Mouse (Mus musculus): ENCODE data around the gene Kcnk18. TPM values are rescaled to one million over a fixed set of nuclear protein-coding genes. Genes with fewer than 3 reads are reported as not detected.

The Kcnk18 gene
- not detected in 2 replicates for polyA plus RNA-seq (2015; fragmentation: Nextera tagmentation; extraction: Ambion mirVana)

DNA sequence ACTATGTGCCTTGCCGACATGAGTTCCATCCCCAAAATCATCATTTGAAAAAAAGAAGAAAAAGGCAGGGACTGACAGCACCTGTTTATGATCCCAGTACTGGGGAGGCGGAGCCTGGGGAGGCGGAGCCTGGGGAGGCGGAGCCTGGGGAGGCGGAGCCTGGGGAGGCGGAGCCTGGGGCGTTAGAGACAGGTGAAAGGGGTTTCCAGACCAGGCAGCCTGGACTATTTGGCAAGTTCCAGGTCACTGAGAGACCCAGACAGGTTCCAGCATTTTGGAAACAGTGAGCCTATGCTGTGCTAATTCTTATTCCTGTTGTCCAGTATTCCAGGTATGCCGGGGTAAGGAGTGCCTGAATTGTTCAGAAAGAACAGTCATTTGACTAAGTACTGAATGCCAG lies at the start of gene Kcnk18:
Gene Kcnk18, plus strand, starts transcription at position 224 of the 400 bp plus-strand sequence.
- no peak within 1 kb of the TSS for H3K27ac ChIP-seq (ENCODE audit: low read length)
- ATAC-seq = no peak
- 96% methylated on average over 8 of the region's 8 CpGs for WGBS

DNA sequence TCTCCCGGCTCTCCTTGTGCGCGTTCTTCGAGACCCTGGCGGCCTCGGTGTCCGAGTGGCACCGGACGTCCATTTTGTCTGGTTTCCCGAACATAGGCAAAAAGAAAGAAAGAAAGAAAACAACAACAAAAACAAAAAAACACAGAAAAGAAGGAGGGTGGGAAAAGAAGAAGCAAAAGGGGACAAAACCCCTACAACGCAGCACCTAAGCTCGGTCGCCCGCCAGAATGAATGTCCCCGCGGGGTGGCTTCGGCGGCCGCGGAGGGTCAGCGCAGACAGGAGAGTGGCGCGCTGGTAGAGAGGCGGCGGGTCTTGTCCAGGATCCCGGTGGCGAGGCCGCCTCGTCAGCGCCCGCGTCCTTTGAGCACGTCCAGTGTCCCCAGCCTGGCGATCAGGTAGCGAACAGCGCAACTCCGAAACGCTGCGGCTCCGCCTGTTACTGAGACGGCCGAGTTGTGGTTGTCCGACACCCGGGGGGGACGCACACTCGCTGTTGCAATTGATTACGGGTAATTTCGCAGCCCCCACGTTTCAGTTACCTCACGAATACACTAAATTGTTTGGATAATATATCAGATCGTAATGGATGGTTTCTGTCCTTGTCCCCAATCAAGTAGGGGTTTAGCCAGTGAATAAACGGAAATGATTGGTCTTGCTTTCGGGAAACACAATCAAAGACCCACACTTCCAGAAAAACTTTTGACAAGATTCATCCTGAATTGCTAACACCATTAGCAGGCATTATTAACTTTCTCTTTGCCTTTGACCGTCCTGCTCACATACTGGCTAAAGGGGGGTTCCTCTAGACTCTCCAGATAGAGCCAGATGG lies 48.9 kb upstream of the Kcnk18 start, which contains the start of gene Vax1:
Gene Vax1, minus strand, starts transcription at position 121 of the 830 bp plus-strand sequence.
- Histone ChIP-seq H3K36me3 (ENCODE audit: control insufficient read depth, insufficient read depth) (no peaks in the 10 kb centered on the region), H3K4me3 (replicated peaks; ENCODE audit: low read length) (peak within 1 kb of the TSS; percentile 49), H3K9ac (replicated peaks; ENCODE audit: low read depth, low read length) (peak within 1 kb of the TSS; percentile 65), H3K27me3 (replicated peaks; ENCODE audit: control insufficient read depth, insufficient read depth, low read length) (peaks cover 38% of the 10 kb centered on the region), H3K4me2 (ENCODE audit: low read length) (peak within 1 kb of the TSS; percentile 63), H3K27ac (ENCODE audit: low read length) (peak within 1 kb of the TSS; percentile 79), H3K9me3 (ENCODE audit: control insufficient read depth, low read length) (no peaks in the 10 kb centered on the region), H3K4me1 (replicated peaks; ENCODE audit: control insufficient read depth, insufficient read depth, low read length) (peaks cover 41% of the 10 kb centered on the region)
- WGBS = under 1% methylated on average over 54 of the region's 54 CpGs
- ATAC-seq = no peak

More for the DNA sequence above, at the start of gene Kcnk18:
- no peaks in the 10 kb centered on the region for H3K36me3 ChIP-seq (ENCODE audit: control insufficient read depth, insufficient read depth)
- H3K27me3 ChIP-seq (replicated peaks; ENCODE audit: control insufficient read depth, insufficient read depth, low read length) = no peaks in the 10 kb centered on the region
- no peak within 1 kb of the TSS for H3K4me2 ChIP-seq (ENCODE audit: low read length)
- H3K4me3 ChIP-seq (replicated peaks; ENCODE audit: low read length) = no peak within 1 kb of the TSS
- no peak within 1 kb of the TSS for H3K9ac ChIP-seq (replicated peaks; ENCODE audit: low read depth, low read length)
- H3K9me3 ChIP-seq (ENCODE audit: control insufficient read depth, low read length) = no peaks in the 10 kb centered on the region
- no peaks in the 10 kb centered on the region for H3K4me1 ChIP-seq (replicated peaks; ENCODE audit: control insufficient read depth, insufficient read depth, low read length)

DNA sequence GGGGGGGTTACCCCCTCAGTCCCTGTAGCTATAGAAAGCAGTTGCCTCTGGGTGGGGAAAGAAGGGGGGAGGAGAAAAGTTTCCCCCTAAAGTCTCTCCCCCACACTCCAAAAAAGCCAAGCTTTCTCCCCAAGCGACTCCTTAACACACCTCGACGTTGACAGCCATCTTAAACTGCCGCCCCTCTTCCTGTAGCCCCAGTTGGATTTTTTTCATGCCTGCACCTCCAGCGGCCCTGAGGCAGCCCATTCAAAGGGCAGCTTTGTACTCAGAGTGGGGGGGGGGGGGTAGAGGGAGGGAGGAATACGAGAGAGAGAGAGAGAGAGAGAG lies 48.3 kb upstream of the Kcnk18 start:
- peak overlapping the region; percentile 35; the same call in 1 of the 2 replicates for H3K9ac ChIP-seq (replicated peaks; ENCODE audit: low read depth, low read length)
- H3K4me2 ChIP-seq (ENCODE audit: low read length) = peak overlapping the region; percentile 63
- H3K4me1 ChIP-seq (replicated peaks; ENCODE audit: control insufficient read depth, insufficient read depth, low read length) = peaks cover 41% of the 10 kb centered on the region
- H3K9me3 ChIP-seq (ENCODE audit: control insufficient read depth, low read length) = no peaks in the 10 kb centered on the region
- H3K4me3 ChIP-seq (replicated peaks; ENCODE audit: low read length) = peak overlapping the region; percentile 49
- 0 out of 2 replicates have a peak, but pooled peaks have one; percentile 29 for ATAC-seq
- no peaks in the 10 kb centered on the region for H3K36me3 ChIP-seq (ENCODE audit: control insufficient read depth, insufficient read depth)
- peaks cover 41% of the 10 kb centered on the region for H3K27me3 ChIP-seq (replicated peaks; ENCODE audit: control insufficient read depth, insufficient read depth, low read length)
- 2% methylated on average over 5 of the region's 6 CpGs for WGBS
- peak overlapping the region; percentile 79 for H3K27ac ChIP-seq (ENCODE audit: low read length)

DNA sequence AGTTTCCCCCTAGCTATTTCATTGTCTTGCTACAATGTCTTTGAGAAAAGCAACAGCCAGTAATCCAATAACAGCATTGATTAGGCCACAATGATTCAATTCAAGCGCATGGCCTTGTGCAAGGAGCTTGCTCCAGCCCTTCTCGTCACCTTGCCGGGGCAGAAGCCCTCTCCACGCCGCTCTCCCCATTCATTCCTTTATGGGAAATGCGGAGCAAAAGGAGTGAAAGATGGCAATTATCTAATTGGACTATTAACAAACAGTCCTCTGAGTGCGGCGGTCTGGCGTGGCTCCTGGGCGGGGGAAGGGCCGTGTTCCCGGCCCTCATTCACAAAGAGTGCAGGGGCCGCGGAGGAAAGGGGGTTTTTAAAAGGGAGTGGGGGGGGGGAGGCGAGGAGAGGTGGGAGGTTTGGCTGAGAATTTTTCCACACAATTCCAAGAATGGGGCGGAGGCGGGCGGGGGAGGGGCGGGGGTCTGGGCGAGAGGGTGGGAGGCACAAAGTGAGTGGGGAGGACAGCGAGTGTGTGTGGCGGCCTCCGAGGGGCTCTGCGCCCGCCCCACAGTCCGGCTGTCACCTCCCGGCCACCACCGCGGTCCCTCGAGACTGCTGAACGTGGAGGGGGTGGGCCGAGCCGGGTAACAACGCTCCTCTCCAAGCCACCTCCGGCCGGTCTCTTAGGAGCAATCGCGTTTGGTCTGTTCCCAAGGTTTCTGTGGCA lies 47.7 kb upstream of the Kcnk18 start:
- peak; percentile 63 for ATAC-seq
- Histone ChIP-seq H3K9me3 (ENCODE audit: control insufficient read depth, low read length) (no peaks in the 10 kb centered on the region), H3K4me3 (replicated peaks; ENCODE audit: low read length) (peak overlapping the region; percentile 49), H3K27me3 (replicated peaks; ENCODE audit: control insufficient read depth, insufficient read depth, low read length) (peaks cover 45% of the 10 kb centered on the region), H3K4me1 (replicated peaks; ENCODE audit: control insufficient read depth, insufficient read depth, low read length) (peaks cover 38% of the 10 kb centered on the region), H3K4me2 (ENCODE audit: low read length) (peak overlapping the region; percentile 63), H3K36me3 (ENCODE audit: control insufficient read depth, insufficient read depth) (no peaks in the 10 kb centered on the region), H3K27ac (ENCODE audit: low read length) (no peak overlapping the region; the same call in 1 of the 2 replicates), H3K9ac (replicated peaks; ENCODE audit: low read depth, low read length) (0 out of 2 replicates have a peak overlapping the region, but pooled peaks have one; percentile 8)
- under 1% methylated on average over 31 of the region's 38 CpGs for WGBS

DNA sequence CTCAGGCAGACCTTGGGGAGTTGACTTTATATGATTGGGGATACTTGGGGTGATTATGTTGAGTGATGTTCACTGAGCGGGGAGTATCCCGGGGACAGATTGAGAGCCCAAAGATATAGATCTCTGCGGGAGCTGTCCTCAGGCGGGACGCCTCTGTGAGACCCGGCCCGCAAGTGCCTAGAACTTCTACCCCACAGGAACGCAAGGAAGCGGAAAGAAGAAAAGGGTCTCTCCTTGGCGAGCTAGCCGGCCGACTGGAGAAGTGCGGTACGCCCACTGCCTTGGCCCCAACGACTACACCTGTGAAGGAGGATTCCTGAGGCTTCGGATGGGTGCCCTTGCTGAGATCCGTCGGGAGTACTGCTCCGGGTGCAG lies 47.2 kb upstream of the Kcnk18 start:
- no peak for ATAC-seq
- Histone ChIP-seq H3K27me3 (replicated peaks; ENCODE audit: control insufficient read depth, insufficient read depth, low read length) (peaks cover 49% of the 10 kb centered on the region), H3K9ac (replicated peaks; ENCODE audit: low read depth, low read length) (no peak overlapping the region), H3K27ac (ENCODE audit: low read length) (no peak overlapping the region), H3K9me3 (ENCODE audit: control insufficient read depth, low read length) (no peaks in the 10 kb centered on the region), H3K4me2 (ENCODE audit: low read length) (peak overlapping the region; percentile 63), H3K36me3 (ENCODE audit: control insufficient read depth, insufficient read depth) (no peaks in the 10 kb centered on the region), H3K4me3 (replicated peaks; ENCODE audit: low read length) (peak overlapping the region; percentile 13), H3K4me1 (replicated peaks; ENCODE audit: control insufficient read depth, insufficient read depth, low read length) (peaks cover 33% of the 10 kb centered on the region)
- under 1% methylated on average over 19 of the region's 19 CpGs for WGBS

DNA sequence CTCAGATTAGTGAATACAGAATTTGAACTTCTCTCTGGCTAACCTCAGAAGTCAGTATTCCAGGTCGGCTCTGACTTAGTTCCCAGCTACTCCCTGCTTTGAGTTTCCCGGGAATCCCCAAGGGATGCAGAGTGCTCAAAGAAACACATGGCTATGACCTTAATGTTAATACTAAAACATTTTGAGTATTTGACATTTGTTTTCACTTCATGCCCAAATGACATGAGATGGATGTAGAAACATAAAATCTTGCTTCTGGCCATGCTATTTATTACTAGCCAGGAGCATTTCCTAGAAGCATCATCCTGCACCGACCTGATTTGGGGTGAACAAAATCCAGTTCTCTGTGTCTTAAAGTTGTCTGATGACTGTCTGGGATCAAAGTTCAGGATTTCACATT lies 46.2 kb upstream of the Kcnk18 start:
- H3K9me3 ChIP-seq (ENCODE audit: control insufficient read depth, low read length) = no peaks in the 10 kb centered on the region
- ATAC-seq = no peak
- H3K27ac ChIP-seq (ENCODE audit: low read length) = no peak overlapping the region
- no peaks in the 10 kb centered on the region for H3K36me3 ChIP-seq (ENCODE audit: control insufficient read depth, insufficient read depth)
- no peak overlapping the region for H3K4me3 ChIP-seq (replicated peaks; ENCODE audit: low read length)
- no peak overlapping the region for H3K9ac ChIP-seq (replicated peaks; ENCODE audit: low read depth, low read length)
- H3K4me2 ChIP-seq (ENCODE audit: low read length) = no peak overlapping the region
- peaks cover 26% of the 10 kb centered on the region for H3K4me1 ChIP-seq (replicated peaks; ENCODE audit: control insufficient read depth, insufficient read depth, low read length)
- WGBS = 9% methylated on average over 3 of the region's 3 CpGs
- peaks cover 47% of the 10 kb centered on the region for H3K27me3 ChIP-seq (replicated peaks; ENCODE audit: control insufficient read depth, insufficient read depth, low read length)

DNA sequence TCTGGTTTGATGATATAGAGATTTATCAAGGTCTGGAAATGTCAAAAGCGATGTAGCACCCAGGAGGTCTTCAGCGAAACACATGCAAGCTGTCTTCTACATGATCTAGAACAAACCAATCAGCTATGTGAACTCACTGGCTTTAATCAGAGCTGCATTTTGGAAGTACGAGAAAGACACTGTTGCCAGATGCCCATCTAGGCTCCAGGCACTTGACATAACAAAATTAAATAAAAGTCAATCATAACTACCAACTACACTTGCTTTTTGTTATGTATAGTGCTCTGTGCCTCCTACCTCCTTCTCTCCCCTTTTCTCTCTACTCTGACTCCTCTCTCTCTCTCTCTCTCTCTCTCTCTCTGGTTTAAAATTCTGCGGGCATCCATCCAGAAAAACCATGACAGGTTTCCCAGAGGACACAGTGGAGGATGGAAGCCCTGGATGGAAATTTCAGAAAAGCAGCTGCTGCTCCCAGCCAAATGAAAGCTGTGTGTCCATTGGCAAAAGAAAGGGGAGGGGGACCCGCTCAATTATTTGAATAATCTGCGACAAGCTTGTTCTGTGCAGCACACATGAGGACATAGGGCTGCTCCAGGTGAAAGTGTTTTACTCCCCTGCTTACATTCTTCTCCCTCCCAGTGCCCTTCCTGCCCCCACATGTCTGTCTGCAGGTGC lies 45.5 kb upstream of the Kcnk18 start:
- WGBS = 10% methylated on average over 6 of the region's 6 CpGs
- H3K27ac ChIP-seq (ENCODE audit: low read length) = no peak overlapping the region
- ATAC-seq = no peak

DNA sequence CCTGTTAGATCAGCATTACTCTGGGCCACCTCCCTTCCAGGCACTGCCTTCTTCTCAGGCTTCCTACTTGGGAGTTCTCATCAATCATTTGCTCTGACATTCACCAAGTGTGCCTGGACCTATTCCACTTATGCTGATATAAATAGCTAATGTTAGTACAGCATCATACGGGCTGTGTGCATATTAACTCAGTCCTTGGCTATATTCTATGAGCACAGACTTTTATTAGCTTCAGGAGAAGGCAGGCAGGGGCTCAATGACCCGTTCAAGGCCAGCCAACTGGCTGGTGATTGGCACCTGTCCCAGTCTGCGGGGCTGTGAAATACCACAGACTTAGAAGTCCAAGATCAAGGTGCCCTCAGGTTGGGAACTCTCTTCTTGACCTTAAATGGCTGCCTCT lies 35.0 kb upstream of the Kcnk18 start:
- H3K36me3 ChIP-seq (ENCODE audit: control insufficient read depth, insufficient read depth) = no peaks in the 10 kb centered on the region

More for the DNA sequence above, 45.5 kb upstream of the Kcnk18 start:
- Histone ChIP-seq H3K9me3 (ENCODE audit: control insufficient read depth, low read length) (no peaks in the 10 kb centered on the region), H3K4me2 (ENCODE audit: low read length) (no peak overlapping the region), H3K4me3 (replicated peaks; ENCODE audit: low read length) (no peak overlapping the region), H3K36me3 (ENCODE audit: control insufficient read depth, insufficient read depth) (no peaks in the 10 kb centered on the region), H3K9ac (replicated peaks; ENCODE audit: low read depth, low read length) (no peak overlapping the region), H3K27me3 (replicated peaks; ENCODE audit: control insufficient read depth, insufficient read depth, low read length) (peaks cover 40% of the 10 kb centered on the region), H3K4me1 (replicated peaks; ENCODE audit: control insufficient read depth, insufficient read depth, low read length) (peaks cover 22% of the 10 kb centered on the region)

DNA sequence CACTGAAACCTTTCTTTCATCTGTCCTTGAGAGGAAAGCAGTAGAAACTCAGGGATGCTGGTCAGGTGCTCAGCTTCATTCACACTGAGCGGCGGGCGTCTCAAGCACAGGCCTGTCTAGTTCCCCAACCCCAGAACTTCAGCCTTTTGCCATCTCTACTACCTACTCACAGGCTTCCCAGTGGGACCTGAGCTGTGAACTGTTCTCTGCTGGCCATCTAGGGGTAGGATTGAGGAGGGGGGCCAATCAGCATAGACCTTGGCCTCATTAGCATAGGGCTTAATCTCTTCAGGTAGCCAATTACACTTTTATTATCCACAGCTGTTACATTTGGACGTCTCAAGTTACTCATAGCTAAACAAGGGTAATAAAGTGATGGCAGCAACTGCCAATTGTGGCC lies 30.0 kb upstream of the Kcnk18 start:
- no peak overlapping the region for H3K27ac ChIP-seq (ENCODE audit: low read length)
- WGBS = 32% methylated on average over 4 of the region's 4 CpGs
- no peaks in the 10 kb centered on the region for H3K9me3 ChIP-seq (ENCODE audit: control insufficient read depth, low read length)
- peaks cover 3% of the 10 kb centered on the region for H3K4me1 ChIP-seq (replicated peaks; ENCODE audit: control insufficient read depth, insufficient read depth, low read length)
- H3K36me3 ChIP-seq (ENCODE audit: control insufficient read depth, insufficient read depth) = no peaks in the 10 kb centered on the region
- no peak overlapping the region for H3K4me3 ChIP-seq (replicated peaks; ENCODE audit: low read length)
- no peak overlapping the region for H3K9ac ChIP-seq (replicated peaks; ENCODE audit: low read depth, low read length)
- H3K4me2 ChIP-seq (ENCODE audit: low read length) = no peak overlapping the region
- H3K27me3 ChIP-seq (replicated peaks; ENCODE audit: control insufficient read depth, insufficient read depth, low read length) = peaks cover 53% of the 10 kb centered on the region
- ATAC-seq = no peak

More for the DNA sequence above, 35.0 kb upstream of the Kcnk18 start:
- ATAC-seq = no peak
- H3K4me3 ChIP-seq (replicated peaks; ENCODE audit: low read length) = no peak overlapping the region
- H3K4me2 ChIP-seq (ENCODE audit: low read length) = no peak overlapping the region
- WGBS = 44% methylated on average over 3 of the region's 3 CpGs
- H3K27ac ChIP-seq (ENCODE audit: low read length) = no peak overlapping the region
- H3K9ac ChIP-seq (replicated peaks; ENCODE audit: low read depth, low read length) = no peak overlapping the region
- no peaks in the 10 kb centered on the region for H3K9me3 ChIP-seq (ENCODE audit: control insufficient read depth, low read length)
- H3K4me1 ChIP-seq (replicated peaks; ENCODE audit: control insufficient read depth, insufficient read depth, low read length) = no peaks in the 10 kb centered on the region
- H3K27me3 ChIP-seq (replicated peaks; ENCODE audit: control insufficient read depth, insufficient read depth, low read length) = peaks cover 35% of the 10 kb centered on the region

Measured in forebrain, embryonic 16.5 days (tissue).